Mouse (Mus musculus) left cerebral cortex, postnatal 4 days (tissue): ENCODE data around the gene Ntmt1. TPM values are rescaled to one million over a fixed set of nuclear protein-coding genes. Genes with fewer than 3 reads are reported as not detected.

ENCODE experiments used
- DNase-seq: peaks from one replicate; pipeline ENCODE4 v3.0.0-alpha.2; 2022
- intact Hi-C: fragments of 180-260 bp; cut with DNase I; formaldehyde crosslinking; loops from one replicate; pipeline ENCODE4 v1.15.1; 2025
- total RNA-seq, 2 experiments: library from RNA; stranded (reverse); gene quantifications; 2 replicates each; pipeline ENCODE4 v1.2.3; 2021

Gene Ntmt1
- total RNA-seq, 2 experiments from 2014 or later: 55.6 to 58.9 TPM

GRCm38 (mm10) chr2:30822460-30822859 lies 14.8 kb downstream of the Ntmt1 start:
- no peak for DNase-seq
- intact Hi-C loops: no loop called here

- intact Hi-C loops: no loop called here
- peak; percentile 74 for DNase-seq
Measured at GRCm38 (mm10) chr2:30823385-30824153, 15.9 kb downstream of the Ntmt1 start.

- intact Hi-C loops: loop anchor here (5.0 kb wide), 1 partner anchor 105 kb away; no protein-coding TSS in a partner anchor
- DNase-seq: peak; percentile 51
Measured at GRCm38 (mm10) chr2:30826825-30827748, 19.5 kb downstream of the Ntmt1 start.

- intact Hi-C loops: loop anchor here (5.0 kb wide), 1 partner anchor 104 kb away; no protein-coding TSS in a partner anchor
- DNase-seq: peak; percentile 96
Measured at GRCm38 (mm10) chr2:30827749-30828475, 20.3 kb downstream of the Ntmt1 start.

- intact Hi-C loops: loop anchor here (5.0 kb wide), 1 partner anchor 103 kb away; no protein-coding TSS in a partner anchor
- peak; percentile 41 for DNase-seq
Measured at GRCm38 (mm10) chr2:30829315-30829714, 21.7 kb downstream of the Ntmt1 start.

GRCm38 (mm10) chr2:30830283-30830795 lies 22.7 kb downstream of the Ntmt1 start, which contains the start of gene Asb6:
TSS of gene Asb6 (minus strand) at chr2:30830333.
- DNase-seq: no peak
- intact Hi-C loops: no loop called here

GRCm38 (mm10) chr2:30833644-30834043 lies 26.0 kb downstream of the Ntmt1 start:
- DNase-seq: no peak
- intact Hi-C loops: no loop called here

- no peak for DNase-seq
Measured at GRCm38 (mm10) chr2:30834373-30835022, 26.9 kb downstream of the Ntmt1 start, which contains the start of gene Prrx2. TSS of gene Prrx2 (plus strand) at chr2:30834972.

GRCm38 (mm10) chr2:30836238-30836990 lies 28.8 kb downstream of the Ntmt1 start:
- intact Hi-C loops: no loop called here
- DNase-seq: no peak

More at GRCm38 (mm10) chr2:30834373-30835022, 26.9 kb downstream of the Ntmt1 start, which contains the start of gene Prrx2:
- intact Hi-C loops: no loop called here

- no peak for DNase-seq
- intact Hi-C loops: no loop called here
Measured at GRCm38 (mm10) chr2:30842615-30843014, 35.0 kb downstream of the Ntmt1 start.

- DNase-seq: no peak
- intact Hi-C loops: no loop called here
Measured at GRCm38 (mm10) chr2:30845152-30846070, 37.8 kb downstream of the Ntmt1 start.

- intact Hi-C loops: no loop called here
- no peak for DNase-seq
Measured at GRCm38 (mm10) chr2:30846236-30846635, 38.6 kb downstream of the Ntmt1 start.

GRCm38 (mm10) chr2:30846723-30847122 lies 39.1 kb downstream of the Ntmt1 start:
- no peak for DNase-seq
- intact Hi-C loops: no loop called here

GRCm38 (mm10) chr2:30848184-30848583 lies 40.6 kb downstream of the Ntmt1 start:
- intact Hi-C loops: no loop called here
- DNase-seq: no peak

GRCm38 (mm10) chr2:30850581-30850980 lies 43.0 kb downstream of the Ntmt1 start:
- DNase-seq: no peak
- intact Hi-C loops: no loop called here

GRCm38 (mm10) chr2:30852771-30853313 lies 45.2 kb downstream of the Ntmt1 start:
- DNase-seq: no peak
- intact Hi-C loops: no loop called here

- intact Hi-C loops: no loop called here
- DNase-seq: no peak
Measured at GRCm38 (mm10) chr2:30857076-30857475, 49.5 kb downstream of the Ntmt1 start.

GRCm38 (mm10) chr2:30859782-30860181 lies 52.2 kb downstream of the Ntmt1 start:
- no peak for DNase-seq
- intact Hi-C loops: no loop called here
